Mouse (Mus musculus) limb, embryonic 10.5 days (tissue): ENCODE measurements around the gene Eml2. TPM values are rescaled to one million over a fixed set of nuclear protein-coding genes. Genes with fewer than 3 reads are reported as not detected.

Experiments used
- DNase-seq: peaks from one replicate; pipeline ENCODE4 v3.0.0-alpha.2; 2017; ENCODE audit warnings: low spot score
- H3K27ac ChIP-seq: fragments of 300-500 bp; sonication (generic); 2 replicates; pipeline ENCODE4 v1.5.1; 2016; ENCODE audit warnings: mild to moderate bottlenecking
- H3K27me3 ChIP-seq: fragments of 300-500 bp; sonication (generic); 2 replicates; pipeline ENCODE4 v1.6.1; 2016; ENCODE audit warnings: low read depth, mild to moderate bottlenecking; ENCODE audit not compliant: poor library complexity, severe bottlenecking
- H3K36me3 ChIP-seq: fragments of 300-500 bp; sonication (generic); 2 replicates; pipeline ENCODE4 v1.6.1; 2016; ENCODE audit warnings: mild to moderate bottlenecking, moderate library complexity
- H3K4me1 ChIP-seq: fragments of 300-500 bp; sonication (generic); 2 replicates; pipeline ENCODE4 v1.6.1; 2016
- H3K4me3 ChIP-seq: fragments of 300-500 bp; sonication (generic); 2 replicates; pipeline ENCODE4 v1.5.1; 2016; ENCODE audit warnings: mild to moderate bottlenecking, moderate library complexity
- H3K9me3 ChIP-seq: fragments of 300-500 bp; sonication (generic); replicated peaks from 2 replicates; pipeline ENCODE4 v1.6.1; 2016; ENCODE audit warnings: mild to moderate bottlenecking
- WGBS: fragments of 180-500 bp; shearing (Covaris S2); methylation state at CpG from one replicate; pipeline ENCODE4 v1.1.7; 2016; 5-methylcytosine and 5-hydroxymethylcytosine counted together
- polyA plus RNA-seq: library from polyadenylated mRNA; unstranded; fragments of >200 nt; fragmentation: Nextera tagmentation; extraction: Ambion mirVana; gene quantifications from 2 replicates; pipeline ENCODE4 v1.2.1, GENCODE M21; 2016

Gene Eml2
- polyA plus RNA-seq, 1 experiment from 2014 or later = 6.4 TPM

- WGBS = 61% methylated on average over 2 of the region's 2 CpGs
- H3K27me3 ChIP-seq = no peaks in the 10 kb centered on the region
- H3K9me3 ChIP-seq = no peaks in the 10 kb centered on the region
- H3K36me3 ChIP-seq = no peaks in the 10 kb centered on the region
- 0 out of 2 replicates have a peak overlapping the region, but pooled peaks have one; percentile 47 for H3K27ac ChIP-seq
- no peak for DNase-seq
- H3K4me3 ChIP-seq = peak overlapping the region; percentile 67
- peaks cover 70% of the 10 kb centered on the region for H3K4me1 ChIP-seq
Measured at GRCm38 (mm10) chr7:19213385-19213784, 37.2 kb downstream of the Eml2 start.

GRCm38 (mm10) chr7:19214369-19214768 lies 38.1 kb downstream of the Eml2 start:
- Histone ChIP-seq H3K27me3 (no peaks in the 10 kb centered on the region), H3K27ac (peak overlapping the region; percentile 32; the same call in 1 of the 2 replicates), H3K4me1 (peaks cover 76% of the 10 kb centered on the region), H3K36me3 (no peaks in the 10 kb centered on the region), H3K9me3 (no peaks in the 10 kb centered on the region), H3K4me3 (peak overlapping the region; percentile 67)
- no peak for DNase-seq
- 77% methylated on average over 7 of the region's 7 CpGs for WGBS

- Histone ChIP-seq H3K9me3 (no peaks in the 10 kb centered on the region), H3K4me3 (peak overlapping the region; percentile 67), H3K4me1 (peaks cover 76% of the 10 kb centered on the region), H3K27ac (peak overlapping the region; percentile 81), H3K36me3 (no peaks in the 10 kb centered on the region), H3K27me3 (no peaks in the 10 kb centered on the region)
- no peak for DNase-seq
- 74% methylated on average over 9 of the region's 9 CpGs for WGBS
Measured at GRCm38 (mm10) chr7:19214940-19215339, 38.7 kb downstream of the Eml2 start.

- Histone ChIP-seq H3K27me3 (no peaks in the 10 kb centered on the region), H3K27ac (peak overlapping the region; percentile 80), H3K4me3 (peak overlapping the region; percentile 23), H3K36me3 (peaks cover 15% of the 10 kb centered on the region), H3K9me3 (no peaks in the 10 kb centered on the region), H3K4me1 (peaks cover 64% of the 10 kb centered on the region)
- 16% methylated on average over 5 of the region's 5 CpGs for WGBS
- DNase-seq = peak; percentile 83
Measured at GRCm38 (mm10) chr7:19217492-19217891, 41.3 kb downstream of the Eml2 start.

GRCm38 (mm10) chr7:19217944-19218343 lies 41.7 kb downstream of the Eml2 start:
- DNase-seq = peak; percentile 50
- 3% methylated on average over 2 of the region's 3 CpGs for WGBS
- peak overlapping the region; percentile 80 for H3K27ac ChIP-seq

GRCm38 (mm10) chr7:19220061-19220460 lies 43.8 kb downstream of the Eml2 start:
- 71% methylated on average over 3 of the region's 3 CpGs for WGBS
- H3K36me3 ChIP-seq = peaks cover 39% of the 10 kb centered on the region
- H3K4me3 ChIP-seq = no peak overlapping the region
- no peaks in the 10 kb centered on the region for H3K9me3 ChIP-seq
- DNase-seq = no peak
- H3K4me1 ChIP-seq = peaks cover 38% of the 10 kb centered on the region
- H3K27ac ChIP-seq = no peak overlapping the region
- H3K27me3 ChIP-seq = no peaks in the 10 kb centered on the region

More at GRCm38 (mm10) chr7:19217944-19218343, 41.7 kb downstream of the Eml2 start:
- H3K4me3 ChIP-seq = peak overlapping the region; percentile 23
- H3K9me3 ChIP-seq = no peaks in the 10 kb centered on the region
- H3K4me1 ChIP-seq = peaks cover 59% of the 10 kb centered on the region
- no peaks in the 10 kb centered on the region for H3K27me3 ChIP-seq
- peaks cover 19% of the 10 kb centered on the region for H3K36me3 ChIP-seq

- 94% methylated on average over 16 of the region's 16 CpGs for WGBS
- no peaks in the 10 kb centered on the region for H3K27me3 ChIP-seq
Measured at GRCm38 (mm10) chr7:19222189-19222588, 46.0 kb downstream of the Eml2 start.

GRCm38 (mm10) chr7:19222875-19223274 lies 46.7 kb downstream of the Eml2 start:
- H3K4me1 ChIP-seq = peaks cover 21% of the 10 kb centered on the region
- no peaks in the 10 kb centered on the region for H3K9me3 ChIP-seq
- no peak overlapping the region for H3K4me3 ChIP-seq
- H3K27ac ChIP-seq = no peak overlapping the region
- H3K27me3 ChIP-seq = no peaks in the 10 kb centered on the region
- no peak for DNase-seq
- WGBS = 89% methylated on average over 14 of the region's 14 CpGs
- peaks cover 50% of the 10 kb centered on the region for H3K36me3 ChIP-seq

More at GRCm38 (mm10) chr7:19222189-19222588, 46.0 kb downstream of the Eml2 start:
- no peak overlapping the region for H3K4me3 ChIP-seq
- peaks cover 24% of the 10 kb centered on the region for H3K4me1 ChIP-seq
- H3K27ac ChIP-seq = no peak overlapping the region
- no peaks in the 10 kb centered on the region for H3K9me3 ChIP-seq
- peaks cover 50% of the 10 kb centered on the region for H3K36me3 ChIP-seq
- no peak for DNase-seq

GRCm38 (mm10) chr7:19224933-19225332 lies 48.7 kb downstream of the Eml2 start:
- no peak overlapping the region for H3K27ac ChIP-seq
- no peaks in the 10 kb centered on the region for H3K9me3 ChIP-seq
- no peak for DNase-seq
- WGBS = 82% methylated on average over 4 of the region's 4 CpGs
- peaks cover 19% of the 10 kb centered on the region for H3K4me1 ChIP-seq
- H3K36me3 ChIP-seq = peaks cover 50% of the 10 kb centered on the region
- H3K27me3 ChIP-seq = no peaks in the 10 kb centered on the region
- H3K4me3 ChIP-seq = no peak overlapping the region

- DNase-seq = no peak
- Histone ChIP-seq H3K4me1 (peaks cover 22% of the 10 kb centered on the region), H3K9me3 (no peaks in the 10 kb centered on the region), H3K27me3 (no peaks in the 10 kb centered on the region), H3K4me3 (peak overlapping the region; percentile 68), H3K36me3 (peaks cover 60% of the 10 kb centered on the region), H3K27ac (peak overlapping the region; percentile 96)
- 19% methylated on average over 20 of the region's 20 CpGs for WGBS
Measured at GRCm38 (mm10) chr7:19226817-19227797, 50.9 kb downstream of the Eml2 start.

- H3K9me3 ChIP-seq = no peaks in the 10 kb centered on the region
- no peaks in the 10 kb centered on the region for H3K27me3 ChIP-seq
- peak within 1 kb of the TSS; percentile 68 for H3K4me3 ChIP-seq
- WGBS = under 1% methylated on average over 90 of the region's 91 CpGs
- H3K36me3 ChIP-seq = peaks cover 55% of the 10 kb centered on the region
- peak; percentile 100 for DNase-seq
- peaks cover 22% of the 10 kb centered on the region for H3K4me1 ChIP-seq
- peak within 1 kb of the TSS; percentile 96 for H3K27ac ChIP-seq
Measured at GRCm38 (mm10) chr7:19227883-19228792, 51.9 kb downstream of the Eml2 start, which contains the start of gene Opa3. TSS of gene Opa3 (plus strand) at chr7:19228334.

GRCm38 (mm10) chr7:19228793-19229148 lies 52.5 kb downstream of the Eml2 start:
- WGBS = under 1% methylated on average over 14 of the region's 14 CpGs
- DNase-seq = no peak
- peaks cover 52% of the 10 kb centered on the region for H3K36me3 ChIP-seq

More at GRCm38 (mm10) chr7:19228793-19229148, 52.5 kb downstream of the Eml2 start:
- H3K27ac ChIP-seq = peak overlapping the region; percentile 96
- H3K4me3 ChIP-seq = peak overlapping the region; percentile 68
- H3K4me1 ChIP-seq = peaks cover 22% of the 10 kb centered on the region
- no peaks in the 10 kb centered on the region for H3K9me3 ChIP-seq
- H3K27me3 ChIP-seq = no peaks in the 10 kb centered on the region
